Mouse (Mus musculus) ES-Bruce4 (cell line): ENCODE results near the gene Borcs7.

ENCODE experiments used
- CTCF ChIP-seq: IDR thresholded peaks from one replicate; pipeline ENCODE4 v1.8.1; 2011; ENCODE audit warnings: low read depth, low read length
- EP300 ChIP-seq: IDR thresholded peaks from 2 replicates; pipeline ENCODE4 v1.6.1; 2011; ENCODE audit warnings: low read depth, low read length; ENCODE audit not compliant: insufficient read depth
- POLR2A ChIP-seq: IDR thresholded peaks from one replicate; pipeline ENCODE4 v1.8.1; 2011; ENCODE audit warnings: low read length; ENCODE audit not compliant: insufficient read depth

DNA sequence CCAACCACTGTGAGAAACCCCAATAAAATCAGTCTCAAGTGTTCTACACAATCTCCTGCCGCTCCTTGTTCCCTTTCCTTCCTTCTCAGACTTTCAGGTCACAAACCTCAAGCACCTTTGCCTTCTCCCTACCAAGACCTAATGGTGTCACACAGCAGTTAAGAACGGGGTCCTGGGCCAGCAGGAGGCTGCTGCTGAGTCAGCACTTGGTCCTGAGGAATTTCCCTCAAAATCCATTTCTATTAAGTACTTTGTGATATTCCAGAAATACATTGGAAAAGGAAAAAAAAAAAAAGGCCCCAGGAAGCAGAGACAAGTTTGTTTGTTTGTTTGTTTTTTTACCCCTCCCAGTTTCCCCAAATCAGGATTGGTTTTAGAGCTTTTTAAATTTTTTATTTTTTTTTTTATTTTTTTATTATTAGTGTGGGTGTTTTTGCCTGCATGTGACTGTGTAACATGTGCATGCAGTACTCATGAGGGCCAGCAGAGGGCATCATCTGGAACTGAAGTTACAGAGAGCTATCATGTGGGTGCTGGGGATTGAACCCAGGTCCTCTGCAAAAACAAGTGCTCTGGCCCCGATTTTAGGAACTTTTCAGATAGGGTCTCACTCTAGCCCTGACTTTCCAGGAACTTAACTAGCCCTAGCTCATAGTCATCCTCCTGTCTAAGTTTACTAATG lies 32.2 kb upstream of the Borcs7 start:
- TF ChIP-seq CTCF (peak; percentile 17), POLR2A (no peak), EP300 (no peak)
